Mouse (Mus musculus): ENCODE data around the gene Kcne1l. TPM values are rescaled to one million over a fixed set of nuclear protein-coding genes. Genes with fewer than 3 reads are reported as not detected.

Gene Kcne1l
- polyA plus RNA-seq, 1 experiment from 2014 or later, result 14.5 TPM

GRCm38 (mm10) chrX:142305010-142305868 is 855 bp downstream of the Kcne1l start:
- Histone ChIP-seq H3K4me3 (ENCODE audit: low read depth, low read length) (peak overlapping the region; percentile 15; the same call in 1 of the 2 replicates), H3K9ac (ENCODE audit: low read length) (no peak overlapping the region), H3K36me3 (ENCODE audit: control insufficient read depth, insufficient read depth, low read length) (no peaks in the 10 kb centered on the region), H3K9me3 (ENCODE audit: control insufficient read depth, low read length) (no peaks in the 10 kb centered on the region), H3K27me3 (ENCODE audit: control insufficient read depth, insufficient read depth, low read length) (peaks cover 10% of the 10 kb centered on the region), H3K4me1 (replicated peaks; ENCODE audit: control insufficient read depth, insufficient read depth, low read length) (no peaks in the 10 kb centered on the region), H3K27ac (ENCODE audit: low read depth, low read length) (no peak overlapping the region), H3K4me2 (ENCODE audit: low read depth, low read length, severe bottlenecking) (peak overlapping the region; percentile 46)
- peak; percentile 53 for DNase-seq (ENCODE audit: low spot score)
- WGBS, result 29% methylated on average over 35 of the region's 35 CpGs
- peak; percentile 69 for ATAC-seq (replicated peaks; ENCODE audit: low FRiP score)

- Histone ChIP-seq H3K9me3 (ENCODE audit: control insufficient read depth, low read length) (no peaks in the 10 kb centered on the region), H3K27me3 (ENCODE audit: control insufficient read depth, insufficient read depth, low read length) (peaks cover 10% of the 10 kb centered on the region), H3K27ac (ENCODE audit: low read depth, low read length) (no peak overlapping the region), H3K4me1 (replicated peaks; ENCODE audit: control insufficient read depth, insufficient read depth, low read length) (no peaks in the 10 kb centered on the region), H3K9ac (ENCODE audit: low read length) (no peak overlapping the region), H3K4me3 (ENCODE audit: low read depth, low read length) (no peak overlapping the region), H3K36me3 (ENCODE audit: control insufficient read depth, insufficient read depth, low read length) (no peaks in the 10 kb centered on the region), H3K4me2 (ENCODE audit: low read depth, low read length, severe bottlenecking) (no peak overlapping the region)
- DNase-seq (ENCODE audit: low spot score), result no peak
- no peak for ATAC-seq (replicated peaks; ENCODE audit: low FRiP score)
Measured at GRCm38 (mm10) chrX:142304592-142304991, 1.5 kb downstream of the Kcne1l start.

- 62% methylated on average over 2 of the region's 2 CpGs for WGBS
- ATAC-seq (replicated peaks; ENCODE audit: low FRiP score), result no peak
- Histone ChIP-seq H3K27ac (ENCODE audit: low read depth, low read length) (no peak overlapping the region), H3K4me3 (ENCODE audit: low read depth, low read length) (no peak overlapping the region), H3K9ac (ENCODE audit: low read length) (no peak overlapping the region), H3K36me3 (ENCODE audit: control insufficient read depth, insufficient read depth, low read length) (no peaks in the 10 kb centered on the region), H3K4me1 (replicated peaks; ENCODE audit: control insufficient read depth, insufficient read depth, low read length) (no peaks in the 10 kb centered on the region), H3K9me3 (ENCODE audit: control insufficient read depth, low read length) (no peaks in the 10 kb centered on the region), H3K4me2 (ENCODE audit: low read depth, low read length, severe bottlenecking) (no peak overlapping the region), H3K27me3 (ENCODE audit: control insufficient read depth, insufficient read depth, low read length) (peaks cover 10% of the 10 kb centered on the region)
- no peak for DNase-seq (ENCODE audit: low spot score)
Measured at GRCm38 (mm10) chrX:142303456-142303855, 2.6 kb downstream of the Kcne1l start.

- H3K4me2 ChIP-seq (ENCODE audit: low read depth, low read length, severe bottlenecking), result no peak overlapping the region
- H3K36me3 ChIP-seq (ENCODE audit: control insufficient read depth, insufficient read depth, low read length), result no peaks in the 10 kb centered on the region
- H3K9ac ChIP-seq (ENCODE audit: low read length), result no peak overlapping the region
- DNase-seq (ENCODE audit: low spot score) (no peak), ATAC-seq (replicated peaks; ENCODE audit: low FRiP score) (no peak)
- H3K27ac ChIP-seq (ENCODE audit: low read depth, low read length), result no peak overlapping the region
- no peaks in the 10 kb centered on the region for H3K9me3 ChIP-seq (ENCODE audit: control insufficient read depth, low read length)
- no peaks in the 10 kb centered on the region for H3K4me1 ChIP-seq (replicated peaks; ENCODE audit: control insufficient read depth, insufficient read depth, low read length)
- 60% methylated on average over 5 of the region's 5 CpGs for WGBS
- H3K27me3 ChIP-seq (ENCODE audit: control insufficient read depth, insufficient read depth, low read length), result peaks cover 3% of the 10 kb centered on the region
- H3K4me3 ChIP-seq (ENCODE audit: low read depth, low read length), result no peak overlapping the region
Measured at GRCm38 (mm10) chrX:142285905-142286304, 20.2 kb downstream of the Kcne1l start.

GRCm38 (mm10) chrX:142276573-142276972 is 29.5 kb downstream of the Kcne1l start:
- Histone ChIP-seq H3K9me3 (ENCODE audit: control insufficient read depth, low read length) (no peaks in the 10 kb centered on the region), H3K36me3 (ENCODE audit: control insufficient read depth, insufficient read depth, low read length) (no peaks in the 10 kb centered on the region), H3K4me1 (replicated peaks; ENCODE audit: control insufficient read depth, insufficient read depth, low read length) (no peaks in the 10 kb centered on the region), H3K27me3 (ENCODE audit: control insufficient read depth, insufficient read depth, low read length) (no peaks in the 10 kb centered on the region; the same call in 1 of the 2 replicates), H3K9ac (ENCODE audit: low read length) (no peak overlapping the region), H3K4me3 (ENCODE audit: low read depth, low read length) (no peak overlapping the region), H3K27ac (ENCODE audit: low read depth, low read length) (no peak overlapping the region), H3K4me2 (ENCODE audit: low read depth, low read length, severe bottlenecking) (no peak overlapping the region)
- ATAC-seq (replicated peaks; ENCODE audit: low FRiP score), result no peak
- WGBS, result 72% methylated on average over 3 of the region's 3 CpGs
- DNase-seq (ENCODE audit: low spot score), result no peak

GRCm38 (mm10) chrX:142276031-142276430 is 30.1 kb downstream of the Kcne1l start:
- Histone ChIP-seq H3K4me1 (replicated peaks; ENCODE audit: control insufficient read depth, insufficient read depth, low read length) (no peaks in the 10 kb centered on the region), H3K9ac (ENCODE audit: low read length) (no peak overlapping the region), H3K4me2 (ENCODE audit: low read depth, low read length, severe bottlenecking) (no peak overlapping the region), H3K27me3 (ENCODE audit: control insufficient read depth, insufficient read depth, low read length) (no peaks in the 10 kb centered on the region; the same call in 1 of the 2 replicates), H3K9me3 (ENCODE audit: control insufficient read depth, low read length) (no peaks in the 10 kb centered on the region), H3K4me3 (ENCODE audit: low read depth, low read length) (no peak overlapping the region), H3K36me3 (ENCODE audit: control insufficient read depth, insufficient read depth, low read length) (no peaks in the 10 kb centered on the region), H3K27ac (ENCODE audit: low read depth, low read length) (no peak overlapping the region)
- no peak for DNase-seq (ENCODE audit: low spot score)
- ATAC-seq (replicated peaks; ENCODE audit: low FRiP score), result no peak
- 84% methylated on average over 3 of the region's 3 CpGs for WGBS

Other genes with a start within 250 kb of the Kcne1l start
- gene Gucy2f, start 109.4 kb downstream of the Kcne1l start, polyA plus RNA-seq (2014; fragmentation: Nextera tagmentation; extraction: Ambion mirVana), result 0.03 TPM in 1 of 2 replicates, not detected in the other
- 13.3 and 14.1 TPM in 2 replicates for gene Nxt2, start 79.5 kb downstream of the Kcne1l start, polyA plus RNA-seq (2014; fragmentation: Nextera tagmentation; extraction: Ambion mirVana)
- 19.5 and 20.9 TPM in 2 replicates for gene Acsl4, start 84.2 kb upstream of the Kcne1l start, polyA plus RNA-seq (2014; fragmentation: Nextera tagmentation; extraction: Ambion mirVana)